Mouse (Mus musculus) hindbrain, embryonic 16.5 days (tissue): ENCODE results near the gene Dad1. TPM values are rescaled to one million over a fixed set of nuclear protein-coding genes. Genes with fewer than 3 reads are reported as not detected.

Experiments
- ATAC-seq: fragments of 200-750 bp; cut with Nextera tagmentation; 2 replicates; pipeline ENCODE4 v1.8.0; 2017; ENCODE audit warnings: moderate TSS enrichment, moderate library complexity
- H3K27ac ChIP-seq: fragments of 300-500 bp; sonication (generic); 2 replicates; pipeline ENCODE4 v1.5.1; 2014; ENCODE audit warnings: low read depth, mild to moderate bottlenecking, control low read depth, low read length, moderate library complexity
- H3K27me3 ChIP-seq: fragments of 300-500 bp; sonication (generic); replicated peaks from 2 replicates; pipeline ENCODE4 v1.6.1; 2014; ENCODE audit warnings: low read length; ENCODE audit not compliant: control insufficient read depth, insufficient read depth
- H3K36me3 ChIP-seq: fragments of 300-500 bp; sonication (generic); 2 replicates; pipeline ENCODE4 v1.6.1; 2014; ENCODE audit warnings: mild to moderate bottlenecking, low read length, moderate library complexity, mixed read lengths; ENCODE audit not compliant: control insufficient read depth, insufficient read depth
- H3K4me1 ChIP-seq: fragments of 300-500 bp; sonication (generic); 2 replicates; pipeline ENCODE4 v1.6.1; 2014; ENCODE audit warnings: low read depth, low read length; ENCODE audit not compliant: control insufficient read depth, insufficient read depth
- H3K4me2 ChIP-seq: fragments of 300-500 bp; sonication (generic); 2 replicates; pipeline ENCODE4 v1.6.1; 2014; ENCODE audit warnings: mild to moderate bottlenecking, low read length, control low read depth, moderate library complexity
- H3K4me3 ChIP-seq: fragments of 300-500 bp; sonication (generic); 2 replicates; pipeline ENCODE4 v1.5.1; 2014; ENCODE audit warnings: mild to moderate bottlenecking, low read length, control low read depth, moderate library complexity
- H3K9ac ChIP-seq: fragments of 300-500 bp; sonication (generic); 2 replicates; pipeline ENCODE4 v1.6.1; 2014; ENCODE audit warnings: low read depth, mild to moderate bottlenecking, control low read depth, low read length, moderate library complexity
- H3K9me3 ChIP-seq: fragments of 300-500 bp; sonication (generic); 2 replicates; pipeline ENCODE4 v1.6.1; 2014; ENCODE audit warnings: mild to moderate bottlenecking, low read length, moderate library complexity; ENCODE audit not compliant: control insufficient read depth
- WGBS: fragments of 180-500 bp; shearing (Covaris S2); extraction: QIAGEN DNeasy Blood & Tissue Kit; methylation state at CpG from one replicate; pipeline ENCODE4 v1.1.7; 2014; 5-methylcytosine and 5-hydroxymethylcytosine counted together
- polyA plus RNA-seq: library from polyadenylated mRNA; unstranded; fragments of >200 nt; fragmentation: Nextera tagmentation; extraction: Ambion mirVana; gene quantifications from 2 replicates; pipeline ENCODE4 v1.2.1, GENCODE M21; 2015

The Dad1 gene
- polyA plus RNA-seq, 1 experiment from 2014 or later = 409 TPM

- 85% methylated on average over 5 of the region's 5 CpGs for WGBS
- Histone ChIP-seq H3K27me3 (no peaks in the 10 kb centered on the region), H3K27ac (no peak overlapping the region), H3K4me2 (no peak overlapping the region), H3K9ac (no peak overlapping the region), H3K9me3 (no peaks in the 10 kb centered on the region), H3K36me3 (peaks cover 15% of the 10 kb centered on the region), H3K4me1 (peaks cover 2% of the 10 kb centered on the region; the same call in 1 of the 2 replicates), H3K4me3 (no peak overlapping the region)
- no peak for ATAC-seq
Measured at GRCm38 (mm10) chr14:54236881-54237280, 17.0 kb downstream of the Dad1 start.

- Histone ChIP-seq H3K9ac (no peak overlapping the region), H3K4me3 (no peak overlapping the region), H3K9me3 (no peaks in the 10 kb centered on the region), H3K4me2 (no peak overlapping the region), H3K36me3 (peaks cover 6% of the 10 kb centered on the region; the same call in 1 of the 2 replicates), H3K4me1 (peaks cover 2% of the 10 kb centered on the region; the same call in 1 of the 2 replicates), H3K27me3 (no peaks in the 10 kb centered on the region), H3K27ac (no peak overlapping the region)
- WGBS = 72% methylated on average over 5 of the region's 5 CpGs
- no peak for ATAC-seq
Measured at GRCm38 (mm10) chr14:54235825-54236540, 17.9 kb downstream of the Dad1 start.

DNA sequence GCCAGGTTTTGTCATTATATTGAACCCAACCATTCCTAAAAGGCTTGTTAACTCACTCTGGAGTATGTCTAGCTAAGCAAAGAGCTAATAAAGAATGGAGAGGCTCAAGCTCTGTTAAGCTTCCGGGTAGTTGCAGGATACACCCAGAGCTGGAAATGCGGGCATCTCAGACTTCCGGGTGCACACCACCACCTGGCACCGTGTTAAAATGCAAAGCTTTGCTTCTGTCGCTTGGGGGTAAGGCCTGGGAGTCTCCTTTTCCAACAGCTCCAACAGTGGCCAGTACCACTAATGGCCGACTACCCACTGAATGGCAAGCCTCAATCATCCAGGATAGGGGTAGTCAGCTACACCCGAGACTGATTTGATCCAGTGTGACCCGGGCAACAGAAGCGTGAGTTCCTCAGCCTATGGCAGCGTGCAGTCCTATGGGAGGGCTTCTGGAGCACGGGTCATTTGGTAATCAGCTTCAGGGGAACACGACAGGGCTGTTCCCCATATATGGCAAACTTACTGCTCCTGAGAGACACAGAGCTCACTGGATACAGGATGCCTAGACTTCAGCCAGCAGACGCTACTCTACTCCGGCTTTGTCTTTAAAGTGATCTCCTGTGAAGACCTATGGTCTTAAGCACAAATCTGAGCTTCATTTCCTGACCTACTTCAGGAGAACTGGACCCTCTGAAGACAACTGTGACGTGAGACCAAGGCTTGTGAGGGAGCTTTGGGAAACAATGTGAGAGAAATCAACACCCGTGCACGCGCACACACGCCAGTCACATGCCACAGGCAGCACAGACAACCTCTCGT lies 19.5 kb downstream of the Dad1 start:
- H3K4me2 ChIP-seq = no peak overlapping the region
- H3K27ac ChIP-seq = no peak overlapping the region
- no peak overlapping the region for H3K4me3 ChIP-seq
- no peaks in the 10 kb centered on the region for H3K36me3 ChIP-seq
- peaks cover 2% of the 10 kb centered on the region; the same call in 1 of the 2 replicates for H3K4me1 ChIP-seq
- WGBS = 67% methylated on average over 20 of the region's 20 CpGs
- H3K9ac ChIP-seq = no peak overlapping the region
- ATAC-seq = no peak
- no peaks in the 10 kb centered on the region for H3K27me3 ChIP-seq
- no peaks in the 10 kb centered on the region for H3K9me3 ChIP-seq

DNA sequence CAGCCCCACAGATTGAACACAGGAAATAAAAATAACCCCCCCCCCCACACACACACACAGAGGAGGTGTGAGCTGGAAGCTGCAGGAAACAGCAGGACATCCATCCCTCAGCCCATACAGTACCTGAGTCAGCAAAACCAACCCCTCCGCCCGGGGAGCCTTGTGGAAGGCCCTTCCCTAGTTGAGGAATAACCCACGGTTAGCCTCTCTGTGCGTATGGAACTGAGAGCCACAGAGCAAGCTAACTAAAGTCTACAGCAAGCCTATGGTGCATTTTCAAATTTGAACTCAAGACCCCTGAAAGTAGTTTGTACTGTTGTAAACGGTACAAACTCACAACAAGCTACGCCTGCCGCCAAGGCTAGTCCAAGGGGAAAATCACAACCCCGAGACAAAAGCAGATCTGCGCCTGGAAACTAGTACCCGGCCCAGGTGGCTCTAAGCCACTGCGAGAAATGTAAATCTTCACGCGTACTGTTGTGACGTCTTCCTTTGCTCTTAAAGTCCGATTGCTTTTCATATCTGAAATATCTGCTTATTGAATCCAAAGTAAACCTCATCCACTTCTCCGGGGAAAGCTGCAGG lies 20.3 kb downstream of the Dad1 start:
- WGBS = 70% methylated on average over 16 of the region's 16 CpGs
- Histone ChIP-seq H3K4me3 (no peak overlapping the region), H3K4me1 (peaks cover 9% of the 10 kb centered on the region), H3K27me3 (no peaks in the 10 kb centered on the region), H3K9me3 (no peaks in the 10 kb centered on the region), H3K36me3 (no peaks in the 10 kb centered on the region), H3K4me2 (no peak overlapping the region), H3K27ac (no peak overlapping the region), H3K9ac (no peak overlapping the region)
- no peak for ATAC-seq

- no peaks in the 10 kb centered on the region for H3K27me3 ChIP-seq
- H3K27ac ChIP-seq = peak overlapping the region; percentile 36; the same call in 1 of the 2 replicates
- no peak overlapping the region for H3K4me3 ChIP-seq
- H3K4me1 ChIP-seq = peaks cover 13% of the 10 kb centered on the region
- no peaks in the 10 kb centered on the region for H3K9me3 ChIP-seq
- ATAC-seq = no peak
- no peak overlapping the region for H3K9ac ChIP-seq
- no peak overlapping the region for H3K4me2 ChIP-seq
- no peaks in the 10 kb centered on the region for H3K36me3 ChIP-seq
- WGBS = 33% methylated on average over 9 of the region's 9 CpGs
Measured at GRCm38 (mm10) chr14:54232811-54233558, 20.9 kb downstream of the Dad1 start.

- peaks cover 13% of the 10 kb centered on the region for H3K4me1 ChIP-seq
- no peak overlapping the region for H3K4me3 ChIP-seq
- H3K27me3 ChIP-seq = no peaks in the 10 kb centered on the region
- no peak overlapping the region for H3K9ac ChIP-seq
- H3K36me3 ChIP-seq = no peaks in the 10 kb centered on the region
- no peak overlapping the region for H3K4me2 ChIP-seq
- no peak for ATAC-seq
- H3K27ac ChIP-seq = no peak overlapping the region
- no peaks in the 10 kb centered on the region for H3K9me3 ChIP-seq
- 44% methylated on average over 9 of the region's 9 CpGs for WGBS
Measured at GRCm38 (mm10) chr14:54232143-54232542, 21.8 kb downstream of the Dad1 start.

DNA sequence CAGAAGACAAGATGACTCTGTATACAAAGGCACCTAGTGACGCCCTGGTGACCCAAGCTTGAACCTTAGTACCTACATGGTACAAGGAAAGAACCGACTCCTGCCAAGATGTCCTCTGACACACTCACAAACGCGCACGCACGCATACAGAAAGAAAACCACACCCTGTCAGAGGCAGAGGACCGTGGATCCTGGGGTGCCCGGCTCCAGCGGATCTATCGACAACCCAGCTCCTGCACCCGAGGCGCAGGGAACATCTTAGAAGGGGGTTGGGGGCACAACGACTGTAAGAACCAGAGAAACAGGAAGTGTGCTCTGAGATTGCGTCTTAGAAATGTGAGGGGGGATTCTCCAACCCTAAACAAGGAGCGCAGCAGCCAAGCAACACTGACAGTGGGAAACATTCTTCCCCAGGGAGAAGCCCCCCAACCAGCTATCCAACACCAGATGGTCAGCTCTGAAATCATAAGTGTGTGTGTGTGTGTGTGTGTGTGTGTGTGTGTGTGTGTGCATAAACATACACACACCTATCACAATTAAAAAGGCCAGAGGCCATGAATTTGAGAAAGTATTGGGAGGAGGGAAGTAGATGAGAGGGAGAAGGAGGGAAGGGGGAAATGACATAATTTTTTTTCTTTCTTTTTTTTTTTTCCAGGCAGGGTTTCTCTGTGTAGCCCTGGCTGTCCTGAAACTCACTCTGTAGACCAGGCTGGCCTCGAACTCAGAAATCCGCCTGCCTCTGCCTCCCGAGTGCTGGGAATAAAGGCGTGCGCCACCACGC lies 22.5 kb downstream of the Dad1 start:
- Histone ChIP-seq H3K9ac (no peak overlapping the region), H3K4me1 (peaks cover 13% of the 10 kb centered on the region), H3K4me2 (no peak overlapping the region), H3K36me3 (no peaks in the 10 kb centered on the region), H3K27ac (no peak overlapping the region), H3K4me3 (no peak overlapping the region), H3K9me3 (no peaks in the 10 kb centered on the region), H3K27me3 (no peaks in the 10 kb centered on the region)
- no peak for ATAC-seq
- WGBS = 90% methylated on average over 21 of the region's 21 CpGs

- H3K27me3 ChIP-seq = no peaks in the 10 kb centered on the region
- 84% methylated on average over 14 of the region's 14 CpGs for WGBS
- ATAC-seq = no peak
- H3K9ac ChIP-seq = no peak overlapping the region
- H3K27ac ChIP-seq = no peak overlapping the region
- no peak overlapping the region for H3K4me2 ChIP-seq
- H3K9me3 ChIP-seq = no peaks in the 10 kb centered on the region
- H3K4me3 ChIP-seq = no peak overlapping the region
- H3K36me3 ChIP-seq = no peaks in the 10 kb centered on the region
- peaks cover 13% of the 10 kb centered on the region for H3K4me1 ChIP-seq
Measured at GRCm38 (mm10) chr14:54230638-54231150, 23.2 kb downstream of the Dad1 start.
